Mouse (Mus musculus): ENCODE measurements around the gene Fibp.

- TF ChIP-seq CTCF (IDR thresholded peaks at IDR 0.05; ENCODE audit: low read depth, low read length) (no peak), POLR2A (IDR thresholded peaks at IDR 0.05; ENCODE audit: borderline replicate concordance, low read depth, low read length) (no peak)
Measured at GRCm38 (mm10) chr19:5414534-5414957, 45.9 kb upstream of the Fibp start.

All from bone marrow macrophage, adult 2 months (primary cell).